8 mouse cellular contexts compared by ENCODE assay signal in the genomic region with DNA sequence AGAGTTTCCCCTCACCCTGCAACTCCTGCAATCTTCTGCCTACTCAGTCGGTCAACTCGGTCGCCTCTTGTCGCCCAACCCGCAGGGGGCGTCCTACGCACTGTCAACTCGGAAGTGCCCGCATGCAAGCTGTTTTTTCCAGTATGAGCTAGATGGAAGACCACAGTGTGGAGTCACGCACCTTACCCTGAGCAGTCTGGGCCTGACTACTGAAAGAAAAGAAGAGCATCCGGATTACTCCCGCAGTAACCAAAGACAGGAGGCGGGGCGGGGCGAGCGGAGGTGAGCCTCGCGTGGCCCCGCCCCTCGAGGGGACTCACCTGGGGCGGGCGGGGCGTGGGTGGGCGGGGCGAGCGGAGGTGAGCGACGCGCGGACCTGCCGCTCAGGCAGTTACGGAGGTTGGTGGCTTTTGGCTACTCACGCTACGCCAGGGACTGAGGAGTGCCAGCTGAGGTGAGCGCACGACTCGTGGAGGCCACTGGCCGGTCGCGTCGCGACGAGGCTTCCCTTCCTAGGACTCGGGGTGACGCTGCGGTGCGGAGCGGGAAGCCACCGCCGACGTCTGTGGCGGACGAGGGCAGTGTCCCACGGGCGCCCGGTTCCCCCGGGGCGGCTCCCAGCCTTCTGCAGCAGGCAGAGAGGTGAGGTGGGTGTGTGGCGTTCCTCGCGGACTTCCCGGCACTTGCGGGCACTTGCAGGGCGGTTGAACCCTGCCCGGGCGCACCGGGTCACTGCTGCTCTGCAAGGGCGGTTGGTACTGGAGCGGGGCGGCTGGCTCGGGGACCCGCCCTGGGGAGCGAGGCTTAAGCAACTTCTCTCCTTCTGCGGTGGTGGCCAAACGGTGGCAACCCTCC. TPM values are rescaled to one million over a fixed set of nuclear protein-coding genes. Genes with fewer than 3 reads are reported as not detected.
DNase-seq lines count a peak whose midpoint lies in the region; ATAC-seq and TF ChIP-seq lines count a peak whose summit lies in the region.

A gene (plus strand): TSS at position 347 of the 855 bp plus-strand sequence.

- H3K9ac ChIP-seq in forebrain, embryonic 12.5 days, result peak within 1 kb of the TSS; percentile 45
- H3K9ac ChIP-seq in heart, embryonic 16.5 days (ENCODE audit: low read length), result peak within 1 kb of the TSS; percentile 71
- H3K9ac ChIP-seq in liver, embryonic 14.5 days (replicated peaks), result peak within 1 kb of the TSS; percentile 12; the same call in 1 of the 2 replicates
- peak within 1 kb of the TSS; percentile 49; the same call in 1 of the 2 replicates for H3K9ac ChIP-seq in stomach, embryonic 15.5 days

- H3K4me3 ChIP-seq in forebrain, embryonic 12.5 days (replicated peaks), result peak within 1 kb of the TSS; percentile 58
- H3K4me3 ChIP-seq in heart, embryonic 16.5 days (ENCODE audit: low read length), result peak within 1 kb of the TSS; percentile 65
- H3K4me3 ChIP-seq in liver, embryonic 14.5 days (ENCODE audit: insufficient read depth in 1 of 2, low read depth in 2 of 2, low read length in 2 of 2), result peak within 1 kb of the TSS; percentile 53 to 69
- H3K4me3 ChIP-seq in stomach, embryonic 15.5 days (replicated peaks), result peak within 1 kb of the TSS; percentile 61

- peaks cover 10% of the 10 kb centered on the region for H3K4me1 ChIP-seq in forebrain, embryonic 12.5 days
- peaks cover 2% of the 10 kb centered on the region; the same call in 1 of the 2 replicates for H3K4me1 ChIP-seq in heart, embryonic 16.5 days (ENCODE audit: control insufficient read depth, insufficient read depth, low read length)
- H3K4me1 ChIP-seq in liver, embryonic 14.5 days (replicated peaks; ENCODE audit: control insufficient read depth in 2 of 2, insufficient read depth in 2 of 2, low read length in 1 of 2), result no peaks in the 10 kb centered on the region
- 0 out of 2 replicates have a peak, but pooled peaks cover 3% of the 10 kb centered on the region for H3K4me1 ChIP-seq in stomach, embryonic 15.5 days

- peaks cover 37% of the 10 kb centered on the region for H3K27me3 ChIP-seq in forebrain, embryonic 12.5 days
- peaks cover 9% of the 10 kb centered on the region for H3K27me3 ChIP-seq in heart, embryonic 16.5 days (ENCODE audit: control insufficient read depth, insufficient read depth, low read length)
- peaks cover 14% of the 10 kb centered on the region for H3K27me3 ChIP-seq in liver, embryonic 14.5 days (ENCODE audit: control insufficient read depth, insufficient read depth, low read length)
- no peaks in the 10 kb centered on the region for H3K27me3 ChIP-seq in stomach, embryonic 15.5 days (replicated peaks)

- TF ChIP-seq EP300 in liver, embryonic 14.5 days (IDR thresholded peaks at IDR 0.05; ENCODE audit: low read depth), result no peak

- peak; percentile 85 for DNase-seq in CD4-positive, CD25-positive, alpha-beta regulatory T cell, adult 2 months (ENCODE audit: low read depth, low spot score)
- DNase-seq in c-Kit-positive CD71-negative TER-119-negative erythroid progenitor cells, embryonic 14.5 days (ENCODE audit: low read depth), result peak; percentile 76
- peak; percentile 85 to 94 for DNase-seq in kidney, postnatal 25 days
- peak; percentile 36 to 44 (median 37) for DNase-seq in liver, embryonic 14.5 days (ENCODE audit: low read depth in 3 of 3, low spot score in 3 of 3)
- peak; percentile 55 for DNase-seq in neural tube, embryonic 10.5 days (ENCODE audit: extremely low spot score, low spot score)

- no peaks in the 10 kb centered on the region for H3K9me3 ChIP-seq in forebrain, embryonic 12.5 days
- H3K9me3 ChIP-seq in heart, embryonic 16.5 days (replicated peaks; ENCODE audit: control insufficient read depth, low read length), result no peaks in the 10 kb centered on the region
- H3K9me3 ChIP-seq in liver, embryonic 14.5 days (ENCODE audit: control insufficient read depth, low read length), result no peaks in the 10 kb centered on the region
- no peaks in the 10 kb centered on the region for H3K9me3 ChIP-seq in stomach, embryonic 15.5 days

- peak within 1 kb of the TSS; percentile 97 for H3K4me2 ChIP-seq in forebrain, embryonic 12.5 days
- peak within 1 kb of the TSS; percentile 99 for H3K4me2 ChIP-seq in heart, embryonic 16.5 days (ENCODE audit: low read depth, low read length)
- H3K4me2 ChIP-seq in liver, embryonic 14.5 days (ENCODE audit: low read depth), result peak within 1 kb of the TSS; percentile 64
- peak within 1 kb of the TSS; percentile 96 for H3K4me2 ChIP-seq in stomach, embryonic 15.5 days

- H3K36me3 ChIP-seq in forebrain, embryonic 12.5 days (replicated peaks), result no peaks in the 10 kb centered on the region
- no peaks in the 10 kb centered on the region for H3K36me3 ChIP-seq in heart, embryonic 16.5 days (ENCODE audit: control insufficient read depth, insufficient read depth)
- no peaks in the 10 kb centered on the region for H3K36me3 ChIP-seq in liver, embryonic 14.5 days (replicated peaks; ENCODE audit: control insufficient read depth, insufficient read depth, low read depth)
- no peaks in the 10 kb centered on the region for H3K36me3 ChIP-seq in stomach, embryonic 15.5 days

- ATAC-seq in forebrain, embryonic 12.5 days (ENCODE audit: low FRiP score), result peak; percentile 67
- peak; percentile 62 for ATAC-seq in heart, embryonic 16.5 days (replicated peaks; ENCODE audit: extremely low read depth, insufficient read depth, low FRiP score)
- peak; percentile 71 for ATAC-seq in liver, embryonic 14.5 days (ENCODE audit: insufficient read depth)
- ATAC-seq in stomach, embryonic 15.5 days (ENCODE audit: insufficient read depth, low FRiP score, low read depth), result peak; percentile 93

- under 1% methylated on average over 73 of the region's 75 CpGs for WGBS in forebrain, embryonic 12.5 days
- WGBS in heart, embryonic 16.5 days, result under 1% methylated on average over 75 of the region's 75 CpGs
- under 1% methylated on average over 74 of the region's 75 CpGs for WGBS in liver, embryonic 14.5 days (ENCODE audit: insufficient replicate concordance)
- WGBS in stomach, embryonic 15.5 days, result under 1% methylated on average over 74 of the region's 75 CpGs

- TF ChIP-seq CTCF in liver, embryonic 14.5 days (IDR thresholded peaks at IDR 0.05; ENCODE audit: low read depth), result peak; percentile 74

- no peak within 1 kb of the TSS for H3K27ac ChIP-seq in forebrain, embryonic 12.5 days
- H3K27ac ChIP-seq in heart, embryonic 16.5 days (ENCODE audit: low read length), result no peak within 1 kb of the TSS
- no peak within 1 kb of the TSS for H3K27ac ChIP-seq in liver, embryonic 14.5 days
- peak within 1 kb of the TSS; percentile 54; the same call in 1 of the 2 replicates for H3K27ac ChIP-seq in stomach, embryonic 15.5 days

RNA-seq across cellular contexts. Expression of the gene that starts here (rescaled TPM):
- 0.46 and 0.78 TPM in 2 replicates for polyA plus RNA-seq in forebrain, embryonic 12.5 days (2016; fragmentation: Nextera tagmentation; extraction: Ambion mirVana)
- polyA plus RNA-seq in heart, embryonic 16.5 days (2015; fragmentation: Nextera tagmentation; extraction: Ambion mirVana), result 1.7 and 2.5 TPM in 2 replicates
- 1.4 and 1.5 TPM in 2 replicates for polyA plus RNA-seq in liver, embryonic 14.5 days (2012; rRNA removed)
- polyA plus RNA-seq in liver, embryonic 14.5 days (2014; fragmentation: Nextera tagmentation; extraction: Ambion mirVana), result 2.5 and 4.8 TPM in 2 replicates
- 7.3 TPM in 2 replicates for polyA plus RNA-seq in stomach, embryonic 15.5 days (2015; fragmentation: Nextera tagmentation; extraction: Ambion mirVana)

Comparison
In these comparisons a context has a peak if more than half of its experiments do, and no peak if none do; other contexts are left out.
1. Peak in ATAC-seq, H3K4me3 ChIP-seq, H3K9ac ChIP-seq and H3K4me2 ChIP-seq in forebrain, embryonic 12.5 days; RNA of the gene not detected or under 1 TPM.
2. DNase-seq: peak in every context shown above with its lines; median percentile 90 in kidney, postnatal 25 days; 85 in CD4-positive, CD25-positive, alpha-beta regulatory T cell, adult 2 months; 76 in c-Kit-positive CD71-negative TER-119-negative erythroid progenitor cells, embryonic 14.5 days; 55 in neural tube, embryonic 10.5 days; 37 in liver, embryonic 14.5 days.
3. H3K9ac ChIP-seq: peak in every context shown above with its lines; median percentile 71 in heart, embryonic 16.5 days; 49 in stomach, embryonic 15.5 days; 45 in forebrain, embryonic 12.5 days; 12 in liver, embryonic 14.5 days.